Mouse (Mus musculus) cortical plate, adult 2 months (tissue): ENCODE measurements around the gene Kif21a.

Experiments
- CTCF ChIP-seq: fragments of 200-500 bp; IDR thresholded peaks from 2 replicates; pipeline ENCODE4 v1.5.1; 2011; ENCODE audit warnings: mild to moderate bottlenecking, control low read depth, low read length; ENCODE audit not compliant: insufficient read depth; ENCODE audit errors: extremely low read depth
- POLR2A ChIP-seq: fragments of 200-500 bp; IDR thresholded peaks from 2 replicates; pipeline ENCODE4 v1.6.1; 2011; ENCODE audit warnings: mild to moderate bottlenecking, low read length, control low read depth; ENCODE audit not compliant: insufficient read depth; ENCODE audit errors: extremely low read depth

DNA sequence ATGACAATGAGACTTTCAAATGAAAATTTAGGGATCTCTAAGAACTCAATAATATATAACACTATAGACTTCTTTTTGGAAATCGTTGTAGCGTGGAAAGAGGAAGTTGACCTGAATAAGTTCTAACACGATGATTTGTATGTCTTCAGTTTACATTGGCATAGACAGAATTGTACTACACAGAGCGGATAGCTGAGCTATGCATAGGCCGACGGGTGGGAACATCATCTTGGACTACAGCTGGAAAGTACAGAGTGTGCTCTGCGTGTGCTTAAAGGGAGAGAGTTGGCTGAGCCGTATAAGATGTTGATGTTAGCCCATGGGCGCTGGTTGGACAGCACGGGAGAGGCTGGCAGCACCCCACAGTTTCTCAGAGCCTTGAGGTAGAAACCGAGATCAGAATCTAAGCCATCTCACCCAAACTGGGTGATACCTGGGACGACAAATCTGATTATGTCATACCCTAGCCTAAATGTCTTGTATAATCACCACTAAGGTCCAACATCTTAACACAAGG is 14.6 kb upstream of the Kif21a start:
- TF ChIP-seq POLR2A (no peak), CTCF (no peak)
